Mouse (Mus musculus) B cell, adult 62 days (primary cell): ENCODE results near the gene Sbp. TPM values are rescaled to one million over a fixed set of nuclear protein-coding genes. Genes with fewer than 3 reads are reported as not detected.

Experiments used
- total RNA-seq: library from RNA; stranded (reverse); gene quantifications from 4 replicates; pipeline ENCODE4 v1.2.4, GENCODE M21; 2023

Gene Sbp
- total RNA-seq = not detected in 4 replicates

DNA sequence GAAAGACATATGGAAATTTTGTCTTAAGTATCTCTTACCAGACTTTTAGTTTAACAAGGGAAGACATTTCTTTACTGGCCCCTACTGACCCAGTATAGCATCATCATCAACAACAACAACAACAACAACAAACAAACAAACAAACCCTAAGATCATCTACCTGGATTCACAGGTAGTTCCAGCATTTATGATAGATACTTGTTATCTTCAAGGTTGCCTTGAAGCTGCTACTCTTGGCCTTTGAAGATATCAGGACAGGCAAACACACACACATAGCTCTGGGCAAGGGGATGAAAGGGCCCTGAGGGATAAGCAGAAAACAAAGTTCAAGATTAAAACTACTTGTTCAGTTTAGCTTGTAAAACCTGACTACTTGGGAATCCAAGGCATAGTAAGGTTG is at the start of gene Sbp:
TSS of gene Sbp (plus strand) at position 301 of the 400 bp plus-strand sequence.

DNA sequence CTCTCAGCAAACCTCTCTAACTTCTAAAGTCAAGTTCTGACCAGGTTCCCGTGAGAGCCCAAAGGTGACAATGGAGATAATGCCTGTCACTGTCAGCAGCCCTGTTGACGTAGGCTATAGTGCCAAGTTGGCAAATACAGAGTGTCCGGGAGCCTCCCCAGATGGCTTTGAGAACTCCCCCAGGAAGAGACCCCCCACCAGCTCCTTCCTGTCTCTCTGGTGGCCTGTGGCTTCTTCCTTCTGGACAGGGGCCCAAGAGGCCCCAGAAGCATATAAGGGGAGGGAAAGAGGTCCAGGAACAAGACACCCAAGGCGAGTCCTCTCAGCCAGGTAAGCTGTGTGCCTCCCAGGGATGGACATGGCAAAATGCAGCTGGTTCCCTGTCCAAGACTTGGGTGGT is 24.3 kb upstream of the Sbp start, which contains the start of gene Dcpp3:
TSS of gene Dcpp3 (plus strand) at position 301 of the 400 bp plus-strand sequence.

DNA sequence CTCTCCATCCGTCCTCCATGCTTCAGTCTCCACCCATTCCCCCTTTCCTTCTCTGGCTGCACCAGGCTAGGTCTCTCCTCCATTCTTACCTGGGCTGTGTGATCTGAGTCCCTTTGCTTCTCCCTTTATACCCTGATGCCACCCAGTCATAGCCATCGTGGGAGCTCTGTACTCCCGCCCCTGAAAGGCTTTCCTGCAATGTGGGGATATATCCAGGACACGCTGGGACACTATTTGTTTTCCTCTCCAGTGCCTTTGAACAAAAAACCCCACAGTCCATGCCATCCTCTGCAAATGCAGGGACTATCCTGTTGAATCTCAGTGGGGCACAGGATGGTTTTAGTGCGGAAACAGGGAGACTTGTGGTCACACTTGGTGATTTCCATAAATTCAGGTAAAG is 13.7 kb downstream of the Sbp start, which contains the start of gene Sbpl:
TSS of gene Sbpl (minus strand) at position 101 of the 400 bp plus-strand sequence.

DNA sequence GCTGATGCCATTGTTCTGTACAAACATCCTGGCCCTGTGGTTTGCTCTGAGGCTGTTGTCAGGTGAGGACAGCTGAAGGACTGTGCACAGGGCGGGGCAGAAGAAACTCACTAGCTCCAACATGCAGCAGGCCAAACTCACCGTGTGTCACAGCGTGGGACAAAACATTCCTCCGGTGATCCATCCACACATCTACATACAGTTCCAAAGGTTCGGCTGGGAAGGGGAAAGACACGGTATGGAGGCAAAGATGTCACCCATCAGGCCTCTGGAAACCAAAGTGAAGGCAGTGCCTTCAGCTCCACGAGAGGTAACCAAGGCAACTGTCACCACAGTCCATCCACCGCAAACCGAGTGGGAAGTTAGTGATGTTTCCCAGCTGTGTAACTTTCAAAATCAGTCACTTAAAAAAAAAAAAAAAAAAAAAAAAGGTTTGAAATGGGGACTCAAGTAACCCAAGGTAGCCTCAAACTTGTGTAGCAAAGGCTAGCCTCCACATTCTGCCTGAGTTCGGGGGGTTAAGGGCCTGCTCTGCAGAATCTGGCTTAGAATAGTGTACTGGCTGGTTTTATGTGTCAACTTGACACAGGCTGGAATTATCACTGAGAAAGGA is 38.9 kb downstream of the Sbp start, which contains the start of gene Prss30:
TSS of gene Prss30 (minus strand) at position 270 of the 613 bp plus-strand sequence.

Other genes with a start within 250 kb of the Sbp start
- gene 1520401A03Rik, start 218.9 kb upstream of the Sbp start, total RNA-seq = not detected in 4 replicates
- 35.2 to 41.8 TPM (median 38.7 TPM) in 4 replicates for gene Pkmyt1, start 215.3 kb upstream of the Sbp start, total RNA-seq
- gene Paqr4, start 200.8 kb upstream of the Sbp start, total RNA-seq = 0.52 to 2.1 TPM (median 1.5 TPM) in 4 replicates
- 0.37 TPM in 1 of 4 replicates, not detected in the others for gene Kremen2, start 195.8 kb upstream of the Sbp start, total RNA-seq
- 26.3 to 31.2 TPM (median 27.9 TPM) in 4 replicates for gene Flywch1, start 170.1 kb upstream of the Sbp start, total RNA-seq
- gene Flywch2, start 155.6 kb upstream of the Sbp start, total RNA-seq = not detected in 4 replicates
- gene Srrm2, start 151.1 kb upstream of the Sbp start, total RNA-seq = 1,370 to 1,448 TPM (median 1,386 TPM) in 4 replicates
- 153 to 167 TPM (median 160 TPM) in 4 replicates for gene Elob, start 112.5 kb upstream of the Sbp start, total RNA-seq
- gene Prss33, start 105.6 kb upstream of the Sbp start, total RNA-seq = not detected in 4 replicates
- gene Prss32, start 97.8 kb upstream of the Sbp start, total RNA-seq = not detected in 4 replicates
- gene Prss41, start 97.5 kb upstream of the Sbp start, total RNA-seq = 0.64 to 0.75 TPM (median 0.66 TPM) in 3 of 4 replicates, not detected in the other
- not detected in 4 replicates for gene Prss21, start 73.6 kb upstream of the Sbp start, total RNA-seq
- gene Dcpp1, start 60.8 kb upstream of the Sbp start, total RNA-seq = not detected in 4 replicates
- not detected in 4 replicates for gene Dcpp2, start 60.8 kb upstream of the Sbp start, total RNA-seq
- gene Dcpp3, start 24.2 kb upstream of the Sbp start, total RNA-seq = not detected in 4 replicates
- not detected in 4 replicates for gene Sbpl, start 13.6 kb downstream of the Sbp start, total RNA-seq
- gene Prss30, start 38.9 kb downstream of the Sbp start, total RNA-seq = not detected in 4 replicates
- not detected in 4 replicates for gene Prss22, start 56.4 kb downstream of the Sbp start, total RNA-seq
- gene Prss27, start 96.5 kb downstream of the Sbp start, total RNA-seq = not detected in 4 replicates
- gene Kctd5, start 131.8 kb downstream of the Sbp start, total RNA-seq = 29.6 to 31.8 TPM (median 29.9 TPM) in 4 replicates
- gene Pdpk1, start 209.3 kb downstream of the Sbp start, total RNA-seq = 65.9 to 81.7 TPM (median 72.0 TPM) in 4 replicates
- 29.6 to 42.8 TPM (median 37.1 TPM) in 4 replicates for gene Amdhd2, start 222.1 kb downstream of the Sbp start, total RNA-seq
- gene Atp6v0c, start 228.0 kb downstream of the Sbp start, total RNA-seq = 229 to 274 TPM (median 247 TPM) in 4 replicates